Mouse (Mus musculus): ENCODE results near the gene Mdga1.

Mdga1 gene

GRCm38 (mm10) chr17:29918791-29919551 is 50.9 kb downstream of the Mdga1 start:
- no peak for DNase-seq

GRCm38 (mm10) chr17:29916968-29917367 is 52.9 kb downstream of the Mdga1 start:
- no peak for DNase-seq

GRCm38 (mm10) chr17:29915820-29916219 is 54.1 kb downstream of the Mdga1 start:
- no peak for DNase-seq

GRCm38 (mm10) chr17:29913301-29913965 is 56.5 kb downstream of the Mdga1 start:
- no peak for DNase-seq

GRCm38 (mm10) chr17:29912733-29913132 is 57.2 kb downstream of the Mdga1 start:
- no peak for DNase-seq

GRCm38 (mm10) chr17:29909031-29909430 is 60.9 kb downstream of the Mdga1 start:
- DNase-seq: no peak

GRCm38 (mm10) chr17:29904694-29905093 is 65.2 kb downstream of the Mdga1 start:
- DNase-seq: no peak

GRCm38 (mm10) chr17:29902406-29903155 is 67.3 kb downstream of the Mdga1 start:
- no peak for DNase-seq

- no peak for DNase-seq
Observed at GRCm38 (mm10) chr17:29900289-29900688, 69.6 kb downstream of the Mdga1 start.

- peak; percentile 17 to 19 for DNase-seq
Observed at GRCm38 (mm10) chr17:29896181-29897054, 73.5 kb downstream of the Mdga1 start.

GRCm38 (mm10) chr17:29895566-29895965 is 74.3 kb downstream of the Mdga1 start:
- no peak for DNase-seq

GRCm38 (mm10) chr17:29894965-29895364 is 74.9 kb downstream of the Mdga1 start:
- DNase-seq: no peak

GRCm38 (mm10) chr17:29890451-29891110 is 79.3 kb downstream of the Mdga1 start:
- no peak for DNase-seq

GRCm38 (mm10) chr17:29888981-29889980 is 80.6 kb downstream of the Mdga1 start:
- peak in 1 of 2 experiments; percentile 12 for DNase-seq

GRCm38 (mm10) chr17:29887881-29888826 is 81.7 kb downstream of the Mdga1 start:
- peak in 1 of 2 experiments; percentile 13 for DNase-seq

GRCm38 (mm10) chr17:29887271-29887880 is 82.5 kb downstream of the Mdga1 start:
- DNase-seq: peak; percentile 27 to 37

- peak; percentile 10 to 23 for DNase-seq
Observed at GRCm38 (mm10) chr17:29886655-29887251, 83.1 kb downstream of the Mdga1 start.

GRCm38 (mm10) chr17:29886061-29886460 is 83.8 kb downstream of the Mdga1 start:
- DNase-seq: no peak
